Mouse (Mus musculus): ENCODE results near the gene Slc12a3. TPM values are rescaled to one million over a fixed set of nuclear protein-coding genes. Genes with fewer than 3 reads are reported as not detected.

Slc12a3 gene
- polyA plus RNA-seq, 1 experiment from 2014 or later, result 0.06 TPM

DNA sequence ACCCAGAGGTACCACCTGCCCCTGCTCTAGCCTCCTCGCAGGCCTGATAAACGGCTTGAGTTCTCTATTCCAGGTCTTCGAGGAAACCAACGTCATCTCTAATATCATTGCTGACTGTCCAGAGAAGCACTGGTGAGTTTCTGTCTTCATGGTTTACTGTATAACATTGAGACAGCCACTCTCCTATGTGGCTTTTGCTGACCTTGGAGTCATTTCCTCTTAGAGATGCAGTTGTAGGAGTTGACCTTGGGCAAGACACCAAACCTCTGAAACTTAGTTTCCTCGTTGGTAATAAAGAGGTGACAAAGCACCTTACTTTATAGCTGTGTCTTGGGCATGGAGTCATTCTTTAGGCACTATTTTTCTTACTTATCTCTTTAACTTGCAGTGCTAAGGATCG lies 83.5 kb downstream of the Slc12a3 start:
- Histone ChIP-seq H3K36me3 (ENCODE audit: control insufficient read depth, insufficient read depth, low read length) (no peaks in the 10 kb centered on the region), H3K4me3 (ENCODE audit: low read depth, low read length) (no peak overlapping the region), H3K27me3 (ENCODE audit: control insufficient read depth, insufficient read depth, low read length) (no peaks in the 10 kb centered on the region), H3K9me3 (ENCODE audit: control insufficient read depth, low read length) (no peaks in the 10 kb centered on the region), H3K9ac (ENCODE audit: low read depth, low read length) (no peak overlapping the region), H3K27ac (ENCODE audit: low read depth, low read length) (no peak overlapping the region), H3K4me2 (replicated peaks; ENCODE audit: low read depth, low read length) (no peak overlapping the region), H3K4me1 (replicated peaks; ENCODE audit: control insufficient read depth, insufficient read depth, low read length) (no peaks in the 10 kb centered on the region)
- DNase-seq (ENCODE audit: low spot score) (no peak), ATAC-seq (ENCODE audit: low FRiP score) (no peak)
- WGBS, result 91% methylated on average over 6 of the region's 6 CpGs

- no peaks in the 10 kb centered on the region for H3K27me3 ChIP-seq (ENCODE audit: control insufficient read depth, insufficient read depth, low read length)
- DNase-seq (ENCODE audit: low spot score) (no peak), ATAC-seq (ENCODE audit: low FRiP score) (no peak)
- H3K4me3 ChIP-seq (ENCODE audit: low read depth, low read length), result no peak overlapping the region
- no peak overlapping the region for H3K27ac ChIP-seq (ENCODE audit: low read depth, low read length)
- H3K4me1 ChIP-seq (replicated peaks; ENCODE audit: control insufficient read depth, insufficient read depth, low read length), result no peaks in the 10 kb centered on the region
- H3K36me3 ChIP-seq (ENCODE audit: control insufficient read depth, insufficient read depth, low read length), result no peaks in the 10 kb centered on the region
- no peak overlapping the region for H3K9ac ChIP-seq (ENCODE audit: low read depth, low read length)
- H3K9me3 ChIP-seq (ENCODE audit: control insufficient read depth, low read length), result no peaks in the 10 kb centered on the region
- no peak overlapping the region for H3K4me2 ChIP-seq (replicated peaks; ENCODE audit: low read depth, low read length)
- 86% methylated on average over 6 of the region's 6 CpGs for WGBS
Measured at GRCm38 (mm10) chr8:94413509-94413908, 84.5 kb downstream of the Slc12a3 start.

DNA sequence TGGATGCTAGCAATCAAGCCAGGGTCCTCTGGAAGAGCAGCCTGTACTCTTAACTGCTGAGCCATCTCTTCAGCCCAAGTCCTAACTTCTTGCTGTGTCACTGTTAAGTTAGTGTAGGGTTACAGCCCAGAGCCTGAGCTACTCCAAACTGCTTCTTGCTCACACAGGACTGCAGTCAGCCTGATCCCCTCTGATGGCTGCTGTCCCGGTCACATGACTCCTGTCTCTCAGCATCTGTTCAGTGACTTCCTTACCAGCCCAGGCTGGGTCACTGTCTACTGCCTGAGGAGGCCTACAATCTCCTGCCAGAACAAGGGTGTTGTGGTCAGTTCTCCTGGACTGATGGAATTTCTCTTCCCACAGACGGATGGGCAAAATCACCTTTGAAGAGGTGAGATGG lies 86.2 kb downstream of the Slc12a3 start:
- no peak for DNase-seq (ENCODE audit: low spot score)
- Histone ChIP-seq H3K9me3 (ENCODE audit: control insufficient read depth, low read length) (no peaks in the 10 kb centered on the region), H3K9ac (ENCODE audit: low read depth, low read length) (no peak overlapping the region), H3K4me2 (replicated peaks; ENCODE audit: low read depth, low read length) (no peak overlapping the region), H3K4me1 (replicated peaks; ENCODE audit: control insufficient read depth, insufficient read depth, low read length) (no peaks in the 10 kb centered on the region), H3K36me3 (ENCODE audit: control insufficient read depth, insufficient read depth, low read length) (no peaks in the 10 kb centered on the region), H3K27ac (ENCODE audit: low read depth, low read length) (no peak overlapping the region), H3K4me3 (ENCODE audit: low read depth, low read length) (no peak overlapping the region), H3K27me3 (ENCODE audit: control insufficient read depth, insufficient read depth, low read length) (no peaks in the 10 kb centered on the region)
- no peak for ATAC-seq (ENCODE audit: low FRiP score)
- WGBS, result 78% methylated on average over 2 of the region's 2 CpGs

MicroRNAs encoded within 50 kb of the gene (microRNA counts, 519-probe panel; counts per million panel counts)
- 4,547 counts per million, percentile 49 among the panel's probes with 10 or more counts for microRNA mmu-miR-138

Other genes starting within 250 kb of the Slc12a3 start
- 20.3 and 29.1 TPM in 2 replicates for gene Bbs2, start 230.3 kb upstream of the Slc12a3 start, polyA plus RNA-seq (2014; fragmentation: Nextera tagmentation; extraction: Ambion mirVana)
- not detected in 2 replicates for gene Mt4, start 192.0 kb upstream of the Slc12a3 start, polyA plus RNA-seq (2014; fragmentation: Nextera tagmentation; extraction: Ambion mirVana)
- 11.0 and 13.6 TPM in 2 replicates for gene Mt3, start 176.6 kb upstream of the Slc12a3 start, polyA plus RNA-seq (2014; fragmentation: Nextera tagmentation; extraction: Ambion mirVana)
- gene Mt2, start 156.5 kb upstream of the Slc12a3 start, polyA plus RNA-seq (2014; fragmentation: Nextera tagmentation; extraction: Ambion mirVana), result 24.1 and 29.3 TPM in 2 replicates
- gene Mt1, start 150.1 kb upstream of the Slc12a3 start, polyA plus RNA-seq (2014; fragmentation: Nextera tagmentation; extraction: Ambion mirVana), result 90.1 and 101 TPM in 2 replicates
- 95.1 and 112 TPM in 2 replicates for gene Nup93, start 114.6 kb upstream of the Slc12a3 start, polyA plus RNA-seq (2014; fragmentation: Nextera tagmentation; extraction: Ambion mirVana)
- 60.8 and 61.0 TPM in 2 replicates for gene Herpud1, start 57.2 kb downstream of the Slc12a3 start, polyA plus RNA-seq (2014; fragmentation: Nextera tagmentation; extraction: Ambion mirVana)
- gene Nlrc5, start 105.2 kb downstream of the Slc12a3 start, polyA plus RNA-seq (2014; fragmentation: Nextera tagmentation; extraction: Ambion mirVana), result 0.23 TPM in 1 of 2 replicates, not detected in the other
- 9.8 and 10.1 TPM in 2 replicates for gene Cpne2, start 203.8 kb downstream of the Slc12a3 start, polyA plus RNA-seq (2014; fragmentation: Nextera tagmentation; extraction: Ambion mirVana)

Data from hindbrain, embryonic 11.5 days (tissue).